Mouse (Mus musculus) E14TG2a.4 (cell line): ENCODE measurements around the gene Arl6ip5.

Source experiments
- H3K27me3 ChIP-seq: 2 replicates; pipeline ENCODE4 v1.6.1; 2014; ENCODE audit warnings: low read length, control low read depth; ENCODE audit not compliant: insufficient read depth
- H3K36me3 ChIP-seq: 2 replicates; pipeline ENCODE4 v1.6.1; 2014; ENCODE audit warnings: low read length, control low read depth; ENCODE audit not compliant: insufficient read depth
- H3K4me1 ChIP-seq: replicated peaks from 2 replicates; pipeline ENCODE4 v1.6.1; 2014; ENCODE audit warnings: low read depth, low read length, control low read depth
- H3K4me3 ChIP-seq: replicated peaks from 2 replicates; pipeline ENCODE4 v1.5.1; 2014; ENCODE audit warnings: mild to moderate bottlenecking, low read length
- H3K9me3 ChIP-seq: 2 replicates; pipeline ENCODE4 v1.6.1; 2014; ENCODE audit warnings: low read length, control low read depth
- CTCF ChIP-seq: conservative IDR thresholded peaks from 2 replicates; pipeline ENCODE4 v1.5.1; 2014; ENCODE audit warnings: low read length
- NANOG ChIP-seq: IDR thresholded peaks from 2 replicates; pipeline ENCODE4 v1.6.1; 2014; ENCODE audit warnings: borderline replicate concordance, low read length, mixed read lengths
- POU5F1 ChIP-seq: IDR thresholded peaks from 2 replicates; pipeline ENCODE4 v1.6.1; 2014; ENCODE audit warnings: low read length, borderline replicate concordance

Arl6ip5 gene

DNA sequence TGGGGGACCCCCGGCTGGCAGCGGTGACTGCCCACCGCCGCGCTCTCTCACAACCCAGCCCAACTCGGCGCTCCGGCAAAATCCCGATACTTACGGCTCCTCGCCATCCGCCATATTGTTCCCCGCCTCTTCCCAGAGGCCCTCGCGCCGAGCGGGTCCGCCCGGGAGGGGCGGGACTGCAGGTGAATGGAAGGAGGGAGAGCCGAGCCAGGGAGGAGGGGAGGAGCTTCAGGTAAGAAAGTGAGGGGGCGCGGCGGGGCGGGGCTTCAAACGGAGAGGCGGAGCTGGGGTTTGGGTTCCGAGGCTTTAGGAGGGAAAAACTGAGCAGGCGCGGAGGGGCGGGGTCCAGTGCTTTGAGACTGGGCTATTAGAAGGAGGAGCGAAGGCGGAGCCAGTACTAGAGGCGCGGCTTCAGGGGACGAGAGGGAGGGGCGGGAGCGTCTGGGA, 5.0 kb upstream of the Arl6ip5 start, which contains the start of gene Uba3:
TSS of gene Uba3 (minus strand) at position 209 of the 447 bp plus-strand sequence.
- no peak for TF ChIP-seq POU5F1
- no peak for TF ChIP-seq NANOG
- TF ChIP-seq CTCF = no peak
- peaks cover 82% of the 10 kb centered on the region for H3K4me1 ChIP-seq
- H3K9me3 ChIP-seq = no peaks in the 10 kb centered on the region
- peak within 1 kb of the TSS; percentile 98 for H3K4me3 ChIP-seq
- no peaks in the 10 kb centered on the region for H3K27me3 ChIP-seq
- peaks cover 19% of the 10 kb centered on the region for H3K36me3 ChIP-seq

DNA sequence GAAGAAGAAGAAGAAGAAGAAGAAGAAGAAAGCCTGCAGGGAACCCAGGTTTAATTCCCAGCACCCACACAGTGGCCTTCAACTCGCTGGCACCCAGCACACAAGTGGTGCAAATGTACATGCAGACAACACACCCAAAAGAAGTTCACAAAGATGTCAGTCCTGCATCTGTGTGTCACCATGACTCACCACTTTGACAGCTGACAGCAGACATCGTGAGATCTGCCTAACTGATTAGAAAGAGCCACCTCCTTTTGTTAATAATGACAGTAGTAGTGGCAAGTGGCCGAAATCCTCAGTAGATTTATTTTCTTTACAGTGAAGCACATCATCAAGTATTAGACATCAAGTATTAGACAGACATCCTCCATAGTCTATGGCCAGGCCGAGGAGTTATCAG, 3.4 kb upstream of the Arl6ip5 start:
- TF ChIP-seq POU5F1 (no peak), CTCF (no peak), NANOG (no peak)
- H3K4me1 ChIP-seq = peaks cover 79% of the 10 kb centered on the region
- H3K27me3 ChIP-seq = no peaks in the 10 kb centered on the region
- no peak overlapping the region for H3K4me3 ChIP-seq
- no peaks in the 10 kb centered on the region for H3K9me3 ChIP-seq
- H3K36me3 ChIP-seq = peaks cover 6% of the 10 kb centered on the region; the same call in 1 of the 2 replicates

DNA sequence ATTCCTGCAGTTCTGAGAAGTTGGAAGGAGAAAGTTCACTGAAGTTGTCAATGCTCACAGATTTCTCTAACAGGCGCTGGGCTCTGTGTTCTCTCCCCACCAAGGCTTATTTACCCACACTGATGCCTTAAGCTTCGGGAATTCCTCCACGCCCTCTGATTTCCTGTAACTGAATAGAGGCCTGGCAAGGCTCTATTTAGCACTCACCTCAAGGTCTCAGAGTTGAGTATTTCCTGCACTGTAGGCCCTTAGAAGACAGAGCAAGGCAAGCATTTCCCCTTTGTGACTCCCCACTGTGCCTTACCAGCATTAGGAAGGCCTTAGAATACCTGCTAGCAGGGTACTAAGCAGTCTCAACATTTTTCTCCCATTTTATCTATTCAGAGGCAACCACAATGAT, 2.1 kb upstream of the Arl6ip5 start:
- peaks cover 70% of the 10 kb centered on the region for H3K4me1 ChIP-seq
- TF ChIP-seq NANOG = peak; percentile 83
- TF ChIP-seq CTCF = no peak
- H3K9me3 ChIP-seq = no peaks in the 10 kb centered on the region
- H3K27me3 ChIP-seq = no peaks in the 10 kb centered on the region
- H3K36me3 ChIP-seq = 0 out of 2 replicates have a peak, but pooled peaks cover 2% of the 10 kb centered on the region
- H3K4me3 ChIP-seq = no peak overlapping the region; the same call in 1 of the 2 replicates

DNA sequence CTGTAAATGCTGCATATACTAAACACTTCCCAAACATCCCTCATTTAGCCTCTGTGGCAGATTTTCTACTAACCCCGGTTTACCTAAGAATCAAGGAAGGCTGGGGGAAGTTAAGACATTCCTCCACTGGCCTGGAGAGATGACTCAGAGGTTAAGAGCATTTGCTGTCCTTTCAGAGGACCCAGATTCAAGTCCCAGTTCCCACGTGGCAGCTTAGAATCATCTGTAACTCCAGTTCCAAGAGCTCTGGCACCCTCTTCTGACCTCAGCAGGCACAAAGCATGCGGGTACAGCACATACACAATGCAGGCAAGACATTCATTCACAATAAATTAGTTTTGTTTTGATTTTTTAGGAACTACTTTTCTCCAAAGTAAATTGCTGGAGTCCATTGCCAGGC, 1.3 kb upstream of the Arl6ip5 start:
- H3K36me3 ChIP-seq = peaks cover 10% of the 10 kb centered on the region; the same call in 1 of the 2 replicates
- no peak overlapping the region for H3K4me3 ChIP-seq
- peaks cover 63% of the 10 kb centered on the region for H3K4me1 ChIP-seq
- H3K27me3 ChIP-seq = no peaks in the 10 kb centered on the region
- TF ChIP-seq POU5F1 = no peak
- no peak for TF ChIP-seq CTCF
- TF ChIP-seq NANOG = no peak
- no peaks in the 10 kb centered on the region for H3K9me3 ChIP-seq

DNA sequence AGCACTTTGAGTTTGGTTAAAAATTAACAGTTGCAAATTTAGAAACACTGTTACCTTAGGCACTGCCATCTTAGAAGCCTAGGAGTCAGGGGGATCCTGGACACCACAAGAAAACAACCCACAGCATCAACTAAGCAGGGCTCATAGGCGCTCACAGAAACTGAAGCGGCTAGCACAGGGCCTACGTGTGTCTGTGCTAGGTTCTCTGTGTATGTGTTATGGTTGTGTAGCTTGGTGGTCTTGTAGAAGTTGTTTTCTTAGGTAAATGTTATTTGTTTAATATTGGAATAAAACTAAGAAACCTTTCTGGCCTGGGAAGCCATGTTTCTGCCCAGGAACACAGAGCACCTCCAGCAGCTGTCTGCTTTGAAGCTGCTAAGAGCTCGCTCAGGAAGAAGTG, 738 bp upstream of the Arl6ip5 start:
- Histone ChIP-seq H3K9me3 (0 out of 2 replicates have a peak, but pooled peaks cover 1% of the 10 kb centered on the region), H3K4me3 (no peak overlapping the region), H3K27me3 (no peaks in the 10 kb centered on the region), H3K4me1 (peaks cover 59% of the 10 kb centered on the region), H3K36me3 (peaks cover 16% of the 10 kb centered on the region; the same call in 1 of the 2 replicates)
- TF ChIP-seq CTCF (no peak), NANOG (no peak), POU5F1 (no peak)

DNA sequence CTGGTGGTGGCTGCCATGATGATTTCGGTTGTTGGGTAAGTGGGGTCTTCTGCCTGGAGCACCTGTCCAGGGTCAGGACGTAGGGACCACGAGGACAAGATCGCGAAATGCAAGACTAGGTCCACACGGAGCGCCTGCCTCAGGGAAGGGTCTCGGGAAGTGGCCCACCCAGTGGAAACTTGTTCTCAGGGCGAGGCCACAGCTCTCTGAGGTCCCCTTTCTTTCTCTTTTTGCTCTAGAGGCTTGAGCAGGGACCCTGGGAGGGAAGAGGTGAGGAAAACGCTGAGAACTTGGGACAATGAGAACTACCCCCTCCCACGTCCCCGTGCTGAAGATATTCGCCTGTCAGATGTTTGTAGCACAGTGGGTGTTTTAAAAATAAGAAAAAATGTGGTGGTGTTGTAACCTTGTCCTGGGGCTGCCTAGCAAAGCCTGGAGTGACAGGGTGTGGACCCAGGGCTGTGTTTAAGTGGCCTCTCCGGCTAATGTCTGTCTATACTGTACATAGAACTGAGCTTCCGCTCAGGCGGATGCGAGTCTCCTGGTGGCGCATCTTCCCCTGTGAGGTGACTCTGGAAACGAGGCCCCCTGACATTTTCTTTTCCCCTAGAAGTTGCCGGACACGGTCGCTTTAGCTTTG, 593 bp downstream of the Arl6ip5 start:
- Histone ChIP-seq H3K4me3 (peak overlapping the region; percentile 90), H3K4me1 (peaks cover 59% of the 10 kb centered on the region), H3K9me3 (peaks cover 7% of the 10 kb centered on the region; the same call in 1 of the 2 replicates), H3K27me3 (no peaks in the 10 kb centered on the region), H3K36me3 (peaks cover 22% of the 10 kb centered on the region; the same call in 1 of the 2 replicates)
- TF ChIP-seq NANOG = no peak
- no peak for TF ChIP-seq POU5F1
- TF ChIP-seq CTCF = no peak

DNA sequence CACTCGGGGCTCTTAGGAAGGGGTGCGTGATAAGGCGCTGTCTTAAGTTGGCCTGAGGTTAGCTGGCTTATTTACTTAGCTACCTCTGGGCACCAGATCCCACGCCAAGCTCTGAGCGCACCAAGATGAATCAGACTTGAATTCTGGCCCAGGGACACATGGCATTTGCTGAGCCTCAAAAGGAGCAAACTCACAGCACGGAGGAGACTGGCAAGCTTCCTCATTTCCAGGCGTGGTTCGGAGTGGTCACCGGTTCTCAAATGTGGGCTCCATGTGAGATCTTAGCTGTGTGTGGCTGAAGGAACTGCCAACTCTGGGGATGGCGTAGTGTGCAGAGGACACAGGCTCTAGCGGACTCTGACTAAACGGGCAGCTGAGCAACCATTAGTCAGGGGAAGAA, 1.5 kb downstream of the Arl6ip5 start:
- peaks cover 7% of the 10 kb centered on the region; the same call in 1 of the 2 replicates for H3K9me3 ChIP-seq
- no peaks in the 10 kb centered on the region for H3K27me3 ChIP-seq
- TF ChIP-seq NANOG = no peak
- no peak for TF ChIP-seq POU5F1
- TF ChIP-seq CTCF = no peak
- peaks cover 22% of the 10 kb centered on the region; the same call in 1 of the 2 replicates for H3K36me3 ChIP-seq
- peaks cover 63% of the 10 kb centered on the region for H3K4me1 ChIP-seq
- peak overlapping the region; percentile 90 for H3K4me3 ChIP-seq

DNA sequence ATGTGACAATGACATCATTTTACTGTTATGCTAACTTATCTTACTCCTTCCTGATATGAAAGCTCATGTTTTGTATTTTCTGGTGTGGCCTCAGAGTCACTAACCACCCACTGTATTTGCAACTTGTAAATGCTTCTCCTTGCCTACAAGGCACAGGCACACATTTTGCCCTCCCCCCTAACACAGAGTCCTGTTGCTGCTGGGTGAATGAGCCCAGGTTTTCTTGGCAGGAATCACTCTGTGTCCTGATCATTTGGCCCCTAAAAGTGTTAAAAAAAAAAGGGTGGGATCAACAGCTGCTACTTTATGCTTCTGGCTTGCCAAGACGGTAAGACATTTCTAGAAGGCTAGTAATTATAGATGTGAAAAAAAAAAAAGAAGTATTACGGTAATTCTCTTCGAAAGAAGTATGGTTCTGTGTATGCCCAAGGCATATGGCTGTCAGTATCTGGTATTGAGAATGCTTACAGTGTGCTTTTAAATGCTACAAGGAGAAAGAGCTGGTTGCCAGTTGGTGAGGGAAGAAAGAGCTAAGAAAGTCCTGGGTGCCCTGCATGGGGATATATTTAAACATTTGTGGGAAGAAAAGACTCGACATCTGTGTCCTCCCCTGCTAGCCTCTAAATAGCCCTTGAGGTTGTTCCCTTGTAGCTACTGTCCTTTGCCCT, 5.8 kb downstream of the Arl6ip5 start:
- H3K9me3 ChIP-seq = peaks cover 7% of the 10 kb centered on the region; the same call in 1 of the 2 replicates
- H3K36me3 ChIP-seq = peaks cover 25% of the 10 kb centered on the region; the same call in 1 of the 2 replicates
- no peak overlapping the region for H3K4me3 ChIP-seq
- peaks cover 37% of the 10 kb centered on the region for H3K4me1 ChIP-seq
- no peaks in the 10 kb centered on the region for H3K27me3 ChIP-seq
- TF ChIP-seq POU5F1 = no peak
- TF ChIP-seq CTCF = no peak
